Mouse (Mus musculus): ENCODE data around the gene Tmprss4.
A peak's percentile ranks its signal among the peaks of the same experiment; 100 is the strongest.

Gene Tmprss4

GRCm38 (mm10) chr9:45201319-45201947 lies 2.5 kb downstream of the Tmprss4 start:
- no peak for ATAC-seq (ENCODE audit: insufficient number of reproducible peaks, low FRiP score, low TSS enrichment)

- no peak for ATAC-seq (ENCODE audit: insufficient number of reproducible peaks, low FRiP score, low TSS enrichment)
These were observed 6.3 kb downstream of the Tmprss4 start for GRCm38 (mm10) chr9:45197549-45197948.

DNA sequence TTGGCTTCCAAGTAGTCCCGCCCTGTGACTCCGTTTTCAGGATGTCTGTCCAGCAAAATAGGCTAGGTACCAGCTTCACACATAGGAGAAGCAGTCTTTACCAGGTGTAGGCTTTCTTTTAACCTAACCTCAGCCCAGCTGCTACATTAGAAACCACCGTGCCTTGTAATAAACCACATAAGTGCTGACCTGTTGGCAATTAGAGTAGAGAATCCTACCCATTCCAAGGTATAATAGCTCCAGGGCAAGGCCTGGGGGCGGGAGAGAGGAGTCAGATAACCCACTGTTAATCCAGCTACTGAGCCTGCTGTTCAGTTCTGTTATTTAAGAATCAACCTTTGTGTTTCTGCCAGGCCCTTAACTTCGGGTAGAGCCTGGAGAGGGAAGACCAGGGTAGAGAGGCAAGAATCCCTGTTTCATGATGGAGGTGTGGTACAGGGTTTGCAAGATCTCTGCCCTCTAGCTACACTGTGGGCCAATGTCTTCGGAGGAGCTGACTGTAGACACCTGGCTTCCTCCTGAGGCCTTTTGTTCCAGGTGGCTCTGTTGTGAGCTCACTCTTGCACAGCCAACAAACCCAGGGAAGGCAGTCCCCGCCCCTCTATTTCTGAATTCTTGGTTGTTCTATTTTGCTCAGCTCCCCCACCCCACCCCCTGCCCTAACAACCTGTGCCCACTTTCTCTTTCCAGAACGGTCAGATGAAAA lies 7.6 kb downstream of the Tmprss4 start:
- ATAC-seq (ENCODE audit: insufficient number of reproducible peaks, low FRiP score, low TSS enrichment), result no peak

DNA sequence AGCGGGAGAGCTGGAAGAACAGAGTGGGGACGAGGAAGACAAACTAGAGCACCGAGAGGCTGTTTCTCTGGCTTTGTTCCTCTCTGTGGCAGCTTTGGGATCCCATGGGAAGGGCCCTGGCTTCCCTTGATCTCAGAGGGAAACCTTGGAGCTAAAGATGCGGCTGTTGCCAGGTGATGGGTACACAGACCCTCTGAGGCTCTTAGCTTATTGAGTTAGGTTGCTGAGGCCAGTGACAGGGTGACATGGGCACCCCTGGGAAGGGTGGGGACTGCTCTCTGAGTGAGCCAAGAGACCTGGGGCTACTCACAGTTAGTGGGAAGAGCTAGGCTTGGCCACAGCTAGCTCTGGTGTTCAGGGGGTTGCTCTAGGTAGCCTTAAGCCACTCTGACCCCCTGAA lies 8.4 kb downstream of the Tmprss4 start:
- no peak for ATAC-seq (ENCODE audit: insufficient number of reproducible peaks, low FRiP score, low TSS enrichment)

- no peak for ATAC-seq (ENCODE audit: insufficient number of reproducible peaks, low FRiP score, low TSS enrichment)
These were observed 14.2 kb downstream of the Tmprss4 start for GRCm38 (mm10) chr9:45189661-45190174.

- ATAC-seq (ENCODE audit: insufficient number of reproducible peaks, low FRiP score, low TSS enrichment), result no peak
These were observed 15.0 kb downstream of the Tmprss4 start for GRCm38 (mm10) chr9:45188570-45189563.

GRCm38 (mm10) chr9:45185250-45185649 lies 18.6 kb downstream of the Tmprss4 start:
- ATAC-seq (ENCODE audit: insufficient number of reproducible peaks, low FRiP score, low TSS enrichment), result no peak

- no peak for ATAC-seq (ENCODE audit: insufficient number of reproducible peaks, low FRiP score, low TSS enrichment)
These were observed 20.6 kb downstream of the Tmprss4 start for GRCm38 (mm10) chr9:45183266-45183665.

DNA sequence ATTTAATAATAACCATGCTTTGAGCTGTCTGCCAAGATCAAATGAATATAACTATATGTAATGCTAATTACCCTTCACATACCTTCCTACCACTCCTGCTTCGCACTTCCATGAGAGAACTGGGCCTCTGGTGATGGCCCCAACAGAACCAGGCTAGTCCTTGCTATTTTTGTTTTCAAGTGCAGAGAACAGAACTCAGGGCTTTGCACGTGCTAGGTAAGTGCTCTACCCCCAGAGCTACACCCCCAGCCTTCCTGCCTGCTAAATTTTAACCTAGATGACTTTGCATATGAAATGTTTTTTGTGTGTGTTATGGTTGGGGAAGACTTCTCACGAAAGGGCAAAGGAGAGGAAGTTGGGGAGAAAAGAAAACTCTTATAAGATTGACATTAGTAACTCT lies 21.4 kb downstream of the Tmprss4 start:
- no peak for ATAC-seq (ENCODE audit: insufficient number of reproducible peaks, low FRiP score, low TSS enrichment)

GRCm38 (mm10) chr9:45181770-45182169 lies 22.1 kb downstream of the Tmprss4 start, which contains the start of gene BC049352:
Gene BC049352, plus strand, starts transcription at chr9:45182007.
- ATAC-seq (ENCODE audit: insufficient number of reproducible peaks, low FRiP score, low TSS enrichment), result no peak

DNA sequence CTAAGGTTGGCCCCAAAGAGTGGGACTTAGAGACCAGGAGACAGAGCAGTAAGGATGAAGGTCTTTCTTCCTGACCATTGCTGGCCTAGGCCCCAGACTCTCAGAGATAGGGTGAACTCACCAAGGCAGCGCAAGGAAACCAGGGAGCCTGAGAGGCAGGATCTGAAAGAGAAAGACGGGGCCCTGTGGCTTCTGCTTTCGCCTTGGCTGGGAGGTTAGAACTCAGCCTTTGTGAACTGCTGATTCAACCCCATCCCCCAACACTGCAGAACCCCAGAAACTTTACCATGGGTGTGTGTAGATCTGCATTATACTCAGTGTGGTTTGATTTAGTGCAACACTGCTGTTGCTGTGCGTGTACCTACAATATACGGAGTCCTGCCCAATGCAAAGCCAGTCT lies 24.6 kb downstream of the Tmprss4 start:
- no peak for ATAC-seq (ENCODE audit: insufficient number of reproducible peaks, low FRiP score, low TSS enrichment)

DNA sequence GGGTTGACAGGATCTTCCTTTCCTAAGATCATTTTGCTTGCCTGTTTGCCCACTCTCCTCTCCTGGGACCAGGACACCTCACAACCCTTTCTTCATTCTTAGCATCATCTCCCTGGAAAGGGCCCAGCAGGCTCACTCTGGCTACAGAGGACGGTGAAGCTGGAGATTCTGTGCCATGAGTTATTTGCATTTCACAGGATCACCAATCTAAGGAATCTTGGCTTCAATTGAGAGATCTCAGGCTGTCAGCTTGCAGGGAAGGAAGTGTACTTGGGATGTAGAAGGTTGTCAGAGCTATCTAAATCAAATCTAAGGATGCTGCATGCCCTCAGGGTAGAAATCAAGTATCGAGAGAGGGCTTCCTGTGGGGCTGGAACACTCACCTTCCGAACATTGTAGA lies 30.4 kb downstream of the Tmprss4 start:
- ATAC-seq (ENCODE audit: insufficient number of reproducible peaks, low FRiP score, low TSS enrichment), result no peak

DNA sequence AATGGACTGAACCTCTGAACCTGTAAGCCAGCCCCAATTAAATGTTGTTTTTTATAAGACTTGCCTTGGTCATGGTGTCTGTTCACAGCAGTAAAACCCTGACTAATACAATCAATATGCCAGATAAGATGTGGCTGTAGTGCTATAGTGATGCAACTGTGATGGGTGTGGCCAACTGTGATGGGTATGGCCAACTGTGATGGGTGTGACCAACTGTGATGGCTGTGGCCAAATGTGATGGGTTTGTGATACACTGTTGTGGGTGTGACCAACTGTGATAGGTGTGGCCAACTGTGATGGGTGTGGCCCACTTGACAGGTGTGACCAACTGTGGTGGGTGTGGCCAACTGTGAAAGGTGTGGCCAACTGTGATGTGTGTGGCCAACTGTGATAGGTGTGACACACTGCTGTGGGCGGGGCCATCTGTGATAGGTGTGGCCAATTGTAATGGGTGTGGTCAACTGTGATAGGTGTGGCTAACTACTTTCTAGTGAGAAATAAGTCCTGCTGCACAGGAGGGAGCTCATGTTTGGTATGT lies 32.8 kb downstream of the Tmprss4 start:
- ATAC-seq (ENCODE audit: insufficient number of reproducible peaks, low FRiP score, low TSS enrichment), result no peak

DNA sequence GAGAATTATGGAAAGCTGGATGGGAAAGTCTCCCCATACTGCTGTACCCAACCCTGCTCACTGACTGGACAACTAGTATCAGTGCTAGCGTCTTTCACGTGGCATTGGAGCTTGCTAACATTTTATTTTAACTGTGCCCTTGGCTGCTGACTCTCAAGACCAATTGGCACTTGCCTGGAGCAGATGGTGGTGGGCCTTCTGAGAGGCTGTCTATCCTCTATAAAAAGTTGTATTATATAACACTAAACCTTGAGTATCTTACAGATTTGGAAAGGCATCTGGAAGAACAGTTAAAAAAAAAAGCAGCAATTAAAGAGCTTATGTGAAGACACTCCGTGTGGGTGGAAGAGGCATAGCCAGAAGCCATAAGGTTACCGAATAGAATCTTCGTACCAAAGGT lies 33.7 kb downstream of the Tmprss4 start:
- ATAC-seq (ENCODE audit: insufficient number of reproducible peaks, low FRiP score, low TSS enrichment), result no peak

DNA sequence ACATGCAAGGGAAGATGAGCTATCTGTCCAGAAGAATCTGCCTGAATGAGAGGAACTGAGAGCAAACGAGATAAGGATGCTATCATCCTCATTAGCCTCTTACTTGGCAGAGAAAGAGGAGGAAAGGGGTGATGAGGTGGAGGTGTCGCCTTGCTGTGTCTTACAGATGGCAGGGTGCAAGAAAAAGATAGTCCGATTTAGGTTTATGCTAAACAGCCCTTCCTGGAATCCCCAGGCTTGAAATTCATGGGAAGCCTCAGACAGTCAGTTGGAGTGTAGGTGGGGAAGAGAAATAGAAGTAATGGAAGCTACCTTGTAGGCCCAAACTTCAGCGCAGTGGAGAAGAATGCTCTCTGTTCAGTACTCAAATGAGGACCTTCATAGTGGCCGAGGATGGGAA lies 36.0 kb downstream of the Tmprss4 start:
- ATAC-seq (ENCODE audit: insufficient number of reproducible peaks, low FRiP score, low TSS enrichment), result no peak

- no peak for ATAC-seq (ENCODE audit: insufficient number of reproducible peaks, low FRiP score, low TSS enrichment)
These were observed 50.5 kb downstream of the Tmprss4 start for GRCm38 (mm10) chr9:45153361-45153760.

GRCm38 (mm10) chr9:45150933-45151332 lies 53.0 kb downstream of the Tmprss4 start:
- ATAC-seq (ENCODE audit: insufficient number of reproducible peaks, low FRiP score, low TSS enrichment), result no peak

GRCm38 (mm10) chr9:45146267-45146597 lies 57.7 kb downstream of the Tmprss4 start:
- ATAC-seq (ENCODE audit: insufficient number of reproducible peaks, low FRiP score, low TSS enrichment), result peak; percentile 13; the same call in 1 of the 2 replicates

DNA sequence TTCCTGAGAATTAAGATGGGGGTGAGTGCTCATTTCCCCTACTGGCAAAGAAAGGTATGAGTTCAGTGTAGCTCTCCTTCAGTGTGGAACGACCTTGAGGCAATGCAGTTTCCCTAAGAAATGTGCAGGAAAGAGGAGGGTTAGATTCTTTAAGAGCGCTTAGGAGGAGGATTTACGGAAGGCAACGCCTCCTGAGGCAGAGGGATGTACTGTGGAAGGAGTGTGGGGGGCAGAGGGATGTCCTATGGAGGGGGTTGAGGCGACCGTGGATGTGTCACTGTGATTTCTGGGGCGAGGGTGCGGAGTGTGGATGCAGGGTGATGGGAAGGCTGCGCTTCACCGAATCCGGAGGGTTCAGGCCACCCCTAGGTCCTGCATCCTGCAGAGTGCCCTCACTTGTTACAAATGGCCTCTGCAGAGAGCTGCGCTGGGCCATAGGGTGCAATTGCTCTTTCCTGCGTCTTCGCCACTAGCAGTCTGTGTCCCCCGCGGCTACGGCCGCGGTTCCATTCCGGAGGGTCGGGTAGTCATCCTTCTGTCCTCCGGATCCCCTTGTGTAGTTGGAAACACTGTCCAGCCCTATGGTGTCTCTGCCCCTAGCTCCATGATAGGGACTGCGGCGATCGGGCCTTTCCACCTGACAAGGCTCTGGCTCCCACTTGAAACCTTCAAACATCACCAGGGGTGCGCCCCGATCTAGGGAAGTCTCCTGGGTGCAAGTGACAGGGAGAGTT lies 58.2 kb downstream of the Tmprss4 start:
- ATAC-seq (ENCODE audit: insufficient number of reproducible peaks, low FRiP score, low TSS enrichment), result peak; percentile 24; the same call in 1 of the 2 replicates

- no peak for ATAC-seq (ENCODE audit: insufficient number of reproducible peaks, low FRiP score, low TSS enrichment)
These were observed 61.2 kb downstream of the Tmprss4 start for GRCm38 (mm10) chr9:45142686-45143085.
